Mouse (Mus musculus) limb, embryonic 14.5 days (tissue): ENCODE data around the gene Gm37240. TPM values are rescaled to one million over a fixed set of nuclear protein-coding genes. Genes with fewer than 3 reads are reported as not detected.

Experiments used
- ATAC-seq: fragments of 200-750 bp; cut with Nextera tagmentation; 2 replicates; pipeline ENCODE4 v1.8.0; 2017; ENCODE audit warnings: low read depth, moderate number of reproducible peaks, moderate TSS enrichment; ENCODE audit not compliant: low FRiP score
- DNase-seq: peaks from one replicate; pipeline ENCODE4 v3.0.0-alpha.2; 2015; ENCODE audit warnings: low spot score
- H3K27ac ChIP-seq: fragments of 300-500 bp; sonication (generic); replicated peaks from 2 replicates; pipeline ENCODE4 v1.5.1; 2014; ENCODE audit warnings: low read depth, mild to moderate bottlenecking, low read length, moderate library complexity, mixed read lengths
- H3K27me3 ChIP-seq: fragments of 300-500 bp; sonication (generic); 2 replicates; pipeline ENCODE4 v1.6.1; 2014; ENCODE audit warnings: low read length, mixed read lengths; ENCODE audit not compliant: control insufficient read depth, insufficient read depth
- H3K36me3 ChIP-seq: fragments of 300-500 bp; sonication (generic); 2 replicates; pipeline ENCODE4 v1.6.1; 2014; ENCODE audit warnings: mild to moderate bottlenecking, low read length, moderate library complexity, mixed read lengths; ENCODE audit not compliant: control insufficient read depth, insufficient read depth
- H3K4me1 ChIP-seq: fragments of 300-500 bp; sonication (generic); 2 replicates; pipeline ENCODE4 v1.6.1; 2014; ENCODE audit warnings: antibody characterized with exemption, low read length, mixed read lengths; ENCODE audit not compliant: control insufficient read depth, insufficient read depth
- H3K4me2 ChIP-seq: fragments of 300-500 bp; sonication (generic); replicated peaks from 2 replicates; pipeline ENCODE4 v1.6.1; 2014; ENCODE audit warnings: low read depth, mild to moderate bottlenecking, low read length, moderate library complexity; ENCODE audit not compliant: severe bottlenecking
- H3K4me3 ChIP-seq: fragments of 300-500 bp; sonication (generic); replicated peaks from 2 replicates; pipeline ENCODE4 v1.5.1; 2014; ENCODE audit warnings: low read length
- H3K9ac ChIP-seq: fragments of 300-500 bp; sonication (generic); 2 replicates; pipeline ENCODE4 v1.6.1; 2014; ENCODE audit warnings: mild to moderate bottlenecking, low read depth, low read length, moderate library complexity; ENCODE audit not compliant: severe bottlenecking
- H3K9me3 ChIP-seq: fragments of 300-500 bp; sonication (generic); 2 replicates; pipeline ENCODE4 v1.6.1; 2016; ENCODE audit warnings: low read length; ENCODE audit not compliant: control insufficient read depth
- POLR2A ChIP-seq: fragments of 200-500 bp; IDR thresholded peaks from 2 replicates; pipeline ENCODE4 v1.8.0; 2012; ENCODE audit warnings: inconsistent platforms, mild to moderate bottlenecking, moderate library complexity, borderline replicate concordance; ENCODE audit not compliant: insufficient read depth, insufficient read length; ENCODE audit errors: extremely low read depth
- WGBS: fragments of 180-500 bp; shearing (Covaris S2); extraction: QIAGEN DNeasy Blood & Tissue Kit; methylation state at CpG from one replicate; pipeline ENCODE4 v1.1.7; 2014; 5-methylcytosine and 5-hydroxymethylcytosine counted together
- polyA plus RNA-seq, 2 experiments: library from polyadenylated mRNA; depleted of rRNA in 1 of 2; stranded (reverse) in 1 of 2; unstranded in 1 of 2; fragments of >200 nt; fragmentation: Nextera tagmentation in 1 of 2; extraction: Ambion mirVana in 1 of 2; gene quantifications; 2 replicates each; pipeline versions ENCODE4 v1.2.1 to v1.2.3; 2012 to 2014

The Gm37240 gene
- polyA plus RNA-seq, 2 experiments: 2.0 to 13.4 TPM

DNA sequence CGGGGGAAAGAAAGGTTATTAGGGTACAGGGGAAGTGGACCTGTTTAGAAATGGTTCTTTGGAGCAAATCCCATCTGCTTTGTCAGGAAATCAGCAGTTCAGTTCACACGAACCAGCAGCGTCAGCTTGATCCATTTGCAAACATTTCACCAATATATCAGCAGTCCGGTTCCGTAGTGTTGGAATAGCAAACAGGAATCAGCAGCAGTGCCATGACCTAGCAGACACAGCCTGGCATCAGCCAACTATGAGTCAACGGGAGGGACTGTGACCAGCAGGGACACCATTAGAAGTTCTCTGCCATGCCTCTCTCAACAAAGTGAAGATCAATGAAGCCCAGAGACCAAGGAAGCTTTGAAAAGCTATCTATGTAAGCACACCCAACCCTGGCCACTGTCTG lies 1267.6 kb downstream of the Gm37240 start:
- ATAC-seq: no peak
- no peak overlapping the region for H3K9ac ChIP-seq
- no peak overlapping the region for H3K4me3 ChIP-seq
- no peak for TF ChIP-seq POLR2A
- H3K4me1 ChIP-seq: no peaks in the 10 kb centered on the region
- 94% methylated on average over 6 of the region's 6 CpGs for WGBS
- H3K4me2 ChIP-seq: no peak overlapping the region
- no peaks in the 10 kb centered on the region for H3K27me3 ChIP-seq
- no peaks in the 10 kb centered on the region for H3K36me3 ChIP-seq
- H3K9me3 ChIP-seq: no peaks in the 10 kb centered on the region
- DNase-seq: no peak
- no peak overlapping the region for H3K27ac ChIP-seq

DNA sequence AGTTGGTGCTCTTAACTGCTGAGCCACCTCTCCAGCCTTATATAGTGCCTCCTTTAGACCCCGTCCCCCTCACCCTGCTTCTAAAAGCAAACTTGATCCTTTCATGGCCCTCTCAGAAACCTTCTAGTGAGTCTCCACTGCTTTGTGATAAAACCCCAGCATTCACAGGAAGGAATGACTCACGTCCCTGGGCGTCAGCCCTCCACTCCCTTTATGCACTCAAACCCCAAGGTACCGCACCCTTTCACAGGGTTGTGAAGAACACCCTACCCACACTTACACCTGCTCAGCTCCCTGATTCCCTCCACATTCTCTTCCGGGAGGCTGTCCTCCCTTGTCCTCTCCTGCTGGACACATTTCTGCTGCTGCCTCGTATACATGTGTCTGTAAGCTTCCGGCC lies 1268.3 kb downstream of the Gm37240 start:
- WGBS: 92% methylated on average over 7 of the region's 7 CpGs

DNA sequence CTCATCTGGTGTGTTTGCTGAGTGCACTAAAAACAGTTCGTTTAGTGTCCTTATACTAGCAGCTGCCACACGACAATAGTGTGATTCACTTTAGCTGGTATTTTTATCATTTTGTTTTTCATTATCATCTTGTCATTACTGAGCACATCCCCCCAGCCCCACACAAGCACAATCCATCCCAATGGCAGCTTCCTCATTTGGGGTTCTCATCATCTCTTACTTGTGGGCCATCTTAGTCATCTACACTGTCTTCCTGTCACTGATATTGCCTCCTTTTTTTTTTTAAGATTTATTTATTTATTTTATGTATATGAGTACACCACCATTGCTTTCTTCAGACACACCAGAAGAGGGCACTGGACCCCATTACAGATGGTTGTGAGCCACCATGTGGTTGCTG lies 1268.7 kb downstream of the Gm37240 start:
- H3K9ac ChIP-seq: no peak overlapping the region
- 85% methylated on average over 2 of the region's 2 CpGs for WGBS
- no peaks in the 10 kb centered on the region for H3K9me3 ChIP-seq
- TF ChIP-seq POLR2A: no peak
- no peak for ATAC-seq
- no peak for DNase-seq
- no peak overlapping the region for H3K27ac ChIP-seq
- no peaks in the 10 kb centered on the region for H3K27me3 ChIP-seq
- no peaks in the 10 kb centered on the region for H3K4me1 ChIP-seq
- H3K4me3 ChIP-seq: no peak overlapping the region
- H3K36me3 ChIP-seq: no peaks in the 10 kb centered on the region
- H3K4me2 ChIP-seq: no peak overlapping the region

More for the DNA sequence above, 1268.3 kb downstream of the Gm37240 start:
- no peak for TF ChIP-seq POLR2A
- Histone ChIP-seq H3K4me3 (no peak overlapping the region), H3K4me1 (no peaks in the 10 kb centered on the region), H3K9ac (no peak overlapping the region), H3K36me3 (no peaks in the 10 kb centered on the region), H3K27ac (no peak overlapping the region), H3K4me2 (no peak overlapping the region), H3K27me3 (no peaks in the 10 kb centered on the region), H3K9me3 (no peaks in the 10 kb centered on the region)
- no peak for ATAC-seq
- no peak for DNase-seq

- Histone ChIP-seq H3K9ac (no peak overlapping the region), H3K9me3 (no peaks in the 10 kb centered on the region), H3K4me2 (no peak overlapping the region), H3K4me3 (no peak overlapping the region), H3K27ac (no peak overlapping the region), H3K4me1 (no peaks in the 10 kb centered on the region), H3K27me3 (no peaks in the 10 kb centered on the region), H3K36me3 (no peaks in the 10 kb centered on the region)
- DNase-seq (no peak), ATAC-seq (no peak)
- WGBS: 42% methylated on average over 7 of the region's 7 CpGs
- no peak for TF ChIP-seq POLR2A
Observed at GRCm38 (mm10) chr3:84615856-84616225, 1271.5 kb downstream of the Gm37240 start.

- WGBS: 22% methylated on average over 5 of the region's 5 CpGs
- ATAC-seq (no peak), DNase-seq (peak; percentile 71)
- no peak for TF ChIP-seq POLR2A
- no peaks in the 10 kb centered on the region for H3K4me1 ChIP-seq
- no peaks in the 10 kb centered on the region for H3K36me3 ChIP-seq
- H3K4me3 ChIP-seq: no peak overlapping the region
- no peaks in the 10 kb centered on the region for H3K27me3 ChIP-seq
- no peak overlapping the region for H3K9ac ChIP-seq
- no peak overlapping the region for H3K4me2 ChIP-seq
- H3K27ac ChIP-seq: no peak overlapping the region
- H3K9me3 ChIP-seq: no peaks in the 10 kb centered on the region
Observed at GRCm38 (mm10) chr3:84615050-84615855, 1272.1 kb downstream of the Gm37240 start.
